Mouse (Mus musculus) neural tube, embryonic 13.5 days (tissue): Measurements from ENCODE around the gene Lrrc57. TPM values are rescaled to one million over a fixed set of nuclear protein-coding genes. Genes with fewer than 3 reads are reported as not detected.

ENCODE experiments used
- ATAC-seq: fragments of 200-750 bp; cut with Nextera tagmentation; 2 replicates; pipeline ENCODE4 v1.8.0; 2017; ENCODE audit warnings: low read depth, mild to moderate bottlenecking, moderate TSS enrichment, moderate library complexity
- H3K27ac ChIP-seq: fragments of 300-500 bp; sonication (generic); replicated peaks from 2 replicates; pipeline ENCODE4 v1.5.1; 2015; ENCODE audit warnings: moderate library complexity, mild to moderate bottlenecking, inconsistent platforms
- H3K27me3 ChIP-seq: fragments of 300-500 bp; sonication (generic); 2 replicates; pipeline ENCODE4 v1.6.1; 2015; ENCODE audit warnings: mild to moderate bottlenecking, inconsistent platforms
- H3K36me3 ChIP-seq: fragments of 300-500 bp; sonication (generic); 2 replicates; pipeline ENCODE4 v1.6.1; 2015; ENCODE audit warnings: mild to moderate bottlenecking, inconsistent platforms
- H3K4me1 ChIP-seq: fragments of 300-500 bp; sonication (generic); replicated peaks from 2 replicates; pipeline ENCODE4 v1.6.1; 2015; ENCODE audit warnings: inconsistent platforms
- H3K4me2 ChIP-seq: fragments of 300-500 bp; sonication (generic); 2 replicates; pipeline ENCODE4 v1.6.1; 2015; ENCODE audit warnings: inconsistent platforms, mild to moderate bottlenecking, moderate library complexity
- H3K4me3 ChIP-seq: fragments of 300-500 bp; sonication (generic); 2 replicates; pipeline ENCODE4 v1.5.1; 2015; ENCODE audit warnings: mild to moderate bottlenecking, inconsistent platforms
- H3K9ac ChIP-seq: fragments of 300-500 bp; sonication (generic); 2 replicates; pipeline ENCODE4 v1.6.1; 2015; ENCODE audit warnings: moderate library complexity, mild to moderate bottlenecking, inconsistent platforms
- H3K9me3 ChIP-seq: fragments of 300-500 bp; sonication (generic); 2 replicates; pipeline ENCODE4 v1.6.1; 2016; ENCODE audit warnings: inconsistent platforms
- WGBS: fragments of 180-500 bp; shearing (Covaris S2); methylation state at CpG from one replicate; pipeline ENCODE4 v1.1.7; 2015; 5-methylcytosine and 5-hydroxymethylcytosine counted together
- polyA plus RNA-seq: library from polyadenylated mRNA; unstranded; fragments of >200 nt; fragmentation: Nextera tagmentation; extraction: Ambion mirVana; gene quantifications from 2 replicates; pipeline ENCODE4 v1.2.1, GENCODE M21; 2015

Lrrc57 gene
- polyA plus RNA-seq = 35.5 and 37.9 TPM in 2 replicates

GRCm38 (mm10) chr2:120608830-120609723 lies at the start of gene Lrrc57, which contains the start of gene Haus2:
Gene Lrrc57, minus strand, starts transcription at chr2:120609520.
Gene Haus2, plus strand, starts transcription at chr2:120609383.
- Histone ChIP-seq H3K9ac (peak within 1 kb of the TSS; percentile 90), H3K9me3 (no peaks in the 10 kb centered on the region), H3K27ac (peak within 1 kb of the TSS; percentile 95), H3K36me3 (peaks cover 30% of the 10 kb centered on the region), H3K4me2 (peak within 1 kb of the TSS; percentile 81), H3K27me3 (no peaks in the 10 kb centered on the region), H3K4me3 (peak within 1 kb of the TSS; percentile 84), H3K4me1 (peaks cover 30% of the 10 kb centered on the region)
- under 1% methylated on average over 52 of the region's 52 CpGs for WGBS
- ATAC-seq = peak; percentile 97

- H3K27ac ChIP-seq = no peak overlapping the region
- H3K4me1 ChIP-seq = no peaks in the 10 kb centered on the region
- no peak for ATAC-seq
- H3K36me3 ChIP-seq = no peaks in the 10 kb centered on the region
- H3K4me3 ChIP-seq = no peak overlapping the region
- no peaks in the 10 kb centered on the region for H3K9me3 ChIP-seq
- H3K9ac ChIP-seq = no peak overlapping the region
- no peak overlapping the region for H3K4me2 ChIP-seq
- no peaks in the 10 kb centered on the region for H3K27me3 ChIP-seq
- WGBS = 63% methylated on average over 5 of the region's 5 CpGs
These were observed 49.2 kb upstream of the Lrrc57 start for GRCm38 (mm10) chr2:120658486-120658885.

- H3K27me3 ChIP-seq = no peaks in the 10 kb centered on the region
- H3K4me3 ChIP-seq = no peak overlapping the region
- no peak for ATAC-seq
- no peaks in the 10 kb centered on the region for H3K36me3 ChIP-seq
- WGBS = 95% methylated on average over 2 of the region's 2 CpGs
- no peak overlapping the region for H3K9ac ChIP-seq
- no peak overlapping the region for H3K4me2 ChIP-seq
- H3K4me1 ChIP-seq = no peaks in the 10 kb centered on the region
- H3K27ac ChIP-seq = no peak overlapping the region
- no peaks in the 10 kb centered on the region for H3K9me3 ChIP-seq
These were observed 47.4 kb upstream of the Lrrc57 start for GRCm38 (mm10) chr2:120656711-120657110.

- Histone ChIP-seq H3K4me3 (no peak overlapping the region), H3K4me2 (no peak overlapping the region), H3K27ac (no peak overlapping the region), H3K4me1 (no peaks in the 10 kb centered on the region), H3K36me3 (no peaks in the 10 kb centered on the region), H3K9me3 (no peaks in the 10 kb centered on the region), H3K27me3 (no peaks in the 10 kb centered on the region), H3K9ac (no peak overlapping the region)
- ATAC-seq = no peak
- 90% methylated on average over 5 of the region's 5 CpGs for WGBS
These were observed 46.6 kb upstream of the Lrrc57 start for GRCm38 (mm10) chr2:120655905-120656304.

- no peaks in the 10 kb centered on the region for H3K27me3 ChIP-seq
- H3K4me2 ChIP-seq = no peak overlapping the region
- ATAC-seq = no peak
- 82% methylated on average over 2 of the region's 2 CpGs for WGBS
- no peaks in the 10 kb centered on the region for H3K36me3 ChIP-seq
- no peak overlapping the region for H3K9ac ChIP-seq
- no peaks in the 10 kb centered on the region for H3K4me1 ChIP-seq
- H3K9me3 ChIP-seq = no peaks in the 10 kb centered on the region
- no peak overlapping the region for H3K4me3 ChIP-seq
- no peak overlapping the region for H3K27ac ChIP-seq
These were observed 45.4 kb upstream of the Lrrc57 start for GRCm38 (mm10) chr2:120654693-120655092.

- no peak overlapping the region for H3K9ac ChIP-seq
- H3K4me1 ChIP-seq = no peaks in the 10 kb centered on the region
- H3K36me3 ChIP-seq = no peaks in the 10 kb centered on the region
- H3K4me3 ChIP-seq = no peak overlapping the region
- WGBS = 85% methylated on average over 7 of the region's 7 CpGs
- no peaks in the 10 kb centered on the region for H3K27me3 ChIP-seq
- H3K4me2 ChIP-seq = no peak overlapping the region
- H3K27ac ChIP-seq = 0 out of 2 replicates have a peak overlapping the region, but pooled peaks have one; percentile 9
- no peak for ATAC-seq
- H3K9me3 ChIP-seq = no peaks in the 10 kb centered on the region
These were observed 43.6 kb upstream of the Lrrc57 start for GRCm38 (mm10) chr2:120652925-120653284.

GRCm38 (mm10) chr2:120652256-120652924 lies 43.1 kb upstream of the Lrrc57 start:
- no peak overlapping the region for H3K9ac ChIP-seq
- no peaks in the 10 kb centered on the region for H3K9me3 ChIP-seq
- no peak overlapping the region for H3K4me2 ChIP-seq
- H3K27me3 ChIP-seq = no peaks in the 10 kb centered on the region
- no peak overlapping the region for H3K4me3 ChIP-seq
- no peaks in the 10 kb centered on the region for H3K4me1 ChIP-seq
- H3K36me3 ChIP-seq = no peaks in the 10 kb centered on the region
- 0 out of 2 replicates have a peak overlapping the region, but pooled peaks have one; percentile 9 for H3K27ac ChIP-seq
- WGBS = 81% methylated on average over 7 of the region's 7 CpGs
- no peak for ATAC-seq

- H3K27ac ChIP-seq = no peak overlapping the region
- 88% methylated on average over 4 of the region's 4 CpGs for WGBS
- ATAC-seq = no peak
- no peaks in the 10 kb centered on the region for H3K4me1 ChIP-seq
- no peaks in the 10 kb centered on the region for H3K36me3 ChIP-seq
- H3K9me3 ChIP-seq = no peaks in the 10 kb centered on the region
- no peak overlapping the region for H3K9ac ChIP-seq
- H3K4me2 ChIP-seq = no peak overlapping the region
- no peaks in the 10 kb centered on the region for H3K27me3 ChIP-seq
- H3K4me3 ChIP-seq = no peak overlapping the region
These were observed 37.5 kb upstream of the Lrrc57 start for GRCm38 (mm10) chr2:120646777-120647176.

GRCm38 (mm10) chr2:120643836-120644235 lies 34.5 kb upstream of the Lrrc57 start:
- H3K4me3 ChIP-seq = no peak overlapping the region
- H3K27ac ChIP-seq = no peak overlapping the region
- no peaks in the 10 kb centered on the region for H3K27me3 ChIP-seq
- H3K4me2 ChIP-seq = no peak overlapping the region
- H3K36me3 ChIP-seq = peaks cover 3% of the 10 kb centered on the region; the same call in 1 of the 2 replicates
- WGBS = 59% methylated on average over 7 of the region's 7 CpGs
- no peak for ATAC-seq
- no peaks in the 10 kb centered on the region for H3K4me1 ChIP-seq
- no peaks in the 10 kb centered on the region for H3K9me3 ChIP-seq
- H3K9ac ChIP-seq = no peak overlapping the region

GRCm38 (mm10) chr2:120640835-120641234 lies 31.5 kb upstream of the Lrrc57 start:
- H3K36me3 ChIP-seq = peaks cover 3% of the 10 kb centered on the region; the same call in 1 of the 2 replicates
- ATAC-seq = no peak
- H3K27me3 ChIP-seq = no peaks in the 10 kb centered on the region
- H3K9ac ChIP-seq = no peak overlapping the region
- H3K4me3 ChIP-seq = no peak overlapping the region
- H3K9me3 ChIP-seq = no peaks in the 10 kb centered on the region
- no peaks in the 10 kb centered on the region for H3K4me1 ChIP-seq
- no peak overlapping the region for H3K27ac ChIP-seq
- no peak overlapping the region for H3K4me2 ChIP-seq
- 87% methylated on average over 8 of the region's 8 CpGs for WGBS

- no peak for ATAC-seq
- no peak overlapping the region for H3K4me3 ChIP-seq
- H3K4me1 ChIP-seq = peaks cover 17% of the 10 kb centered on the region
- no peaks in the 10 kb centered on the region for H3K9me3 ChIP-seq
- no peaks in the 10 kb centered on the region for H3K27me3 ChIP-seq
- WGBS = 71% methylated on average over 4 of the region's 4 CpGs
- no peak overlapping the region for H3K9ac ChIP-seq
- no peak overlapping the region for H3K27ac ChIP-seq
- no peak overlapping the region for H3K4me2 ChIP-seq
- peaks cover 29% of the 10 kb centered on the region for H3K36me3 ChIP-seq
These were observed 22.6 kb upstream of the Lrrc57 start for GRCm38 (mm10) chr2:120631957-120632356.

GRCm38 (mm10) chr2:120631521-120631920 lies 22.2 kb upstream of the Lrrc57 start:
- Histone ChIP-seq H3K9ac (no peak overlapping the region), H3K4me2 (no peak overlapping the region), H3K9me3 (no peaks in the 10 kb centered on the region), H3K4me1 (peaks cover 17% of the 10 kb centered on the region), H3K36me3 (peaks cover 29% of the 10 kb centered on the region), H3K27ac (no peak overlapping the region), H3K4me3 (no peak overlapping the region), H3K27me3 (no peaks in the 10 kb centered on the region)
- ATAC-seq = no peak
- WGBS = 94% methylated on average over 2 of the region's 2 CpGs
